Mouse (Mus musculus): ENCODE data around the gene Atg16l2.

- TF ChIP-seq CTCF (IDR thresholded peaks at IDR 0.05; ENCODE audit: borderline replicate concordance, insufficient read depth, low read depth, low read length) = no peak
- no peak for TF ChIP-seq POLR2A (IDR thresholded peaks at IDR 0.05; ENCODE audit: borderline replicate concordance, insufficient read depth, low read length)
Measured at GRCm38 (mm10) chr7:101311061-101311460, 9.0 kb upstream of the Atg16l2 start.
